Mouse (Mus musculus) liver, embryonic 11.5 days (tissue): ENCODE results near the gene Slf2. TPM values are rescaled to one million over a fixed set of nuclear protein-coding genes. Genes with fewer than 3 reads are reported as not detected.
A peak's percentile ranks its signal among the peaks of the same experiment; 100 is the strongest.

ENCODE experiments used
- ATAC-seq: fragments of 200-750 bp; cut with Nextera tagmentation; replicated peaks from 2 replicates; pipeline ENCODE4 v1.8.0; 2017; ENCODE audit warnings: moderate number of reproducible peaks, mild to moderate bottlenecking, moderate TSS enrichment, moderate library complexity; ENCODE audit not compliant: low FRiP score
- DNase-seq: peaks from one replicate; pipeline ENCODE4 v3.0.0-alpha.2; 2017; ENCODE audit warnings: low spot score
- H3K27ac ChIP-seq: fragments of 300-500 bp; sonication (generic); 2 replicates; pipeline ENCODE4 v1.5.1; 2014; ENCODE audit warnings: mild to moderate bottlenecking, low read depth, low read length, control low read depth
- H3K27me3 ChIP-seq: fragments of 300-500 bp; sonication (generic); replicated peaks from 2 replicates; pipeline ENCODE4 v1.6.1; 2014; ENCODE audit warnings: low read length, mixed read lengths; ENCODE audit not compliant: control insufficient read depth, insufficient read depth
- H3K36me3 ChIP-seq: fragments of 300-500 bp; sonication (generic); 2 replicates; pipeline ENCODE4 v1.6.1; 2014; ENCODE audit warnings: mild to moderate bottlenecking, low read length, moderate library complexity, mixed read lengths; ENCODE audit not compliant: control insufficient read depth, insufficient read depth
- H3K4me1 ChIP-seq: fragments of 300-500 bp; sonication (generic); replicated peaks from 2 replicates; pipeline ENCODE4 v1.6.1; 2014; ENCODE audit warnings: low read length, mixed read lengths; ENCODE audit not compliant: control insufficient read depth, insufficient read depth
- H3K4me2 ChIP-seq: fragments of 300-500 bp; sonication (generic); 2 replicates; pipeline ENCODE4 v1.6.1; 2014; ENCODE audit warnings: mild to moderate bottlenecking, control low read depth, moderate library complexity
- H3K4me3 ChIP-seq: fragments of 300-500 bp; sonication (generic); 2 replicates; pipeline ENCODE4 v1.5.1; 2014; ENCODE audit warnings: low read depth, low read length, control low read depth
- H3K9ac ChIP-seq: fragments of 300-500 bp; sonication (generic); 2 replicates; pipeline ENCODE4 v1.6.1; 2014; ENCODE audit warnings: low read depth, low read length, control low read depth
- H3K9me3 ChIP-seq: fragments of 300-500 bp; sonication (generic); 2 replicates; pipeline ENCODE4 v1.6.1; 2016; ENCODE audit warnings: low read length, inconsistent platforms, mixed read lengths; ENCODE audit not compliant: control insufficient read depth
- WGBS: fragments of 180-500 bp; shearing (Covaris S2); extraction: QIAGEN DNeasy Blood & Tissue Kit; methylation state at CpG from one replicate; pipeline ENCODE4 v1.1.7; 2014; 5-methylcytosine and 5-hydroxymethylcytosine counted together
- polyA plus RNA-seq: library from polyadenylated mRNA; unstranded; fragments of >200 nt; fragmentation: Nextera tagmentation; extraction: Ambion mirVana; gene quantifications from 2 replicates; pipeline ENCODE4 v1.2.1, GENCODE M21; 2014

Slf2 gene
- polyA plus RNA-seq, 1 experiment from 2014 or later, result 49.8 TPM

DNA sequence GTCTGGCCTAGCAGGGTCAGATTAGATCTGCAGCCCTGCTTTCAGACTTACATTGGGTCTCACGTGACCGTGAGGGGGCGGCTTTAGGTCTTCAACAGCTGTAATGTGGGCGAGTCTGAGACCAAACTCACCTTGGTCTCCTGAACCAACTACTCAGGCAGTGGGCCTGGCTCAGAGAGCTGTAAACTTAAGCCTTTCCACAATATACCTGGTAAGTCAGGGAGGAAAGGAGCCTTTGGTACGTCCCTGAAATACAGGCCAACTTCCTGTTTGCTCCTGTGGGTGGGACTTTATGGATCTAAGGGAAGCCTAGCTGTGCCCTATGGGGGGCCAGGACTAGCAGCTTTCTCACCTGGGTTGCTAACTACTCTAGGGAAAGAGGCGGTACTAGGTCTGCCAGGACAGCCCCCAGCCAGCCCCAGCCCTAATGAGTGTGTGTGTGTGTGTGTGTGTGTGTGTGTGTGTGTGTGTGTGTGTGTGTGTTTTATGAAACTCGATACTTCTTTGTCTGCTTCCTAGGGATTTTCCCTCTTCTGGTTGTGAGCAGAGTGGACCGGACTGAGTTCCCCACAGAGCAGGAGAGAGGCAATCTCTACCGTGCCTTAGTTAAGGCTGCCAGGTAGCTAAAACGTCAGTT is 83.5 kb downstream of the Slf2 start, which contains the start of gene Lzts2:
TSS of gene Lzts2 (plus strand) at position 80 of the 637 bp plus-strand sequence.
- WGBS, result 5% methylated on average over 10 of the region's 10 CpGs
- Histone ChIP-seq H3K36me3 (peaks cover 25% of the 10 kb centered on the region), H3K27me3 (no peaks in the 10 kb centered on the region), H3K9me3 (no peaks in the 10 kb centered on the region), H3K27ac (peak within 1 kb of the TSS; percentile 87), H3K4me1 (peaks cover 40% of the 10 kb centered on the region), H3K4me2 (peak within 1 kb of the TSS; percentile 99), H3K9ac (peak within 1 kb of the TSS; percentile 83), H3K4me3 (peak within 1 kb of the TSS; percentile 70)
- ATAC-seq, result peak; percentile 13; the same call in 1 of the 2 replicates
- no peak for DNase-seq

DNA sequence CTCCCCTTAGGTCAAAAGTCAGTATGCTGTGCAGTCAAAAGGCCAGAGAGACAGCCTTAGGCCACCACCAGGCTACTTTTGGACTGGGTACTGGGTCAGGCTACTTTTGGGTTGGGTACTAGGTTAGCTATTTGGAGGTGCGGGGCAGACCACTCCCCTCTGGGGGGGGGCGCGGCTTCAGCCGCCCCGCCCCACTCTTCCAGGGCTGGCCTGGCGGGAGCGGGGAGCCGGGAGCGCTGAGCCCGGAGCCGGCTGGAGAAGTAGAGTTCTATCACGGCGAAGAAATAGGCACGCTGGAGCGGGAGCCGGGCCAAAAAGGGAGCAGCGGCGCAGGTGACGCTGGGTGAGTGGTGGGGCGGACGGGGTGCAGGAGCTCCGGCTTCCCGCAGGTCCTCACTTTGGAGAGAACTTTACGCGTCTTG is 84.0 kb downstream of the Slf2 start:
- peak; percentile 68 for DNase-seq
- Histone ChIP-seq H3K4me1 (peaks cover 41% of the 10 kb centered on the region), H3K9ac (peak overlapping the region; percentile 83), H3K4me3 (peak overlapping the region; percentile 70), H3K9me3 (no peaks in the 10 kb centered on the region), H3K27ac (peak overlapping the region; percentile 87), H3K4me2 (peak overlapping the region; percentile 99), H3K27me3 (no peaks in the 10 kb centered on the region), H3K36me3 (peaks cover 25% of the 10 kb centered on the region)
- under 1% methylated on average over 25 of the region's 25 CpGs for WGBS
- peak; percentile 27 for ATAC-seq

DNA sequence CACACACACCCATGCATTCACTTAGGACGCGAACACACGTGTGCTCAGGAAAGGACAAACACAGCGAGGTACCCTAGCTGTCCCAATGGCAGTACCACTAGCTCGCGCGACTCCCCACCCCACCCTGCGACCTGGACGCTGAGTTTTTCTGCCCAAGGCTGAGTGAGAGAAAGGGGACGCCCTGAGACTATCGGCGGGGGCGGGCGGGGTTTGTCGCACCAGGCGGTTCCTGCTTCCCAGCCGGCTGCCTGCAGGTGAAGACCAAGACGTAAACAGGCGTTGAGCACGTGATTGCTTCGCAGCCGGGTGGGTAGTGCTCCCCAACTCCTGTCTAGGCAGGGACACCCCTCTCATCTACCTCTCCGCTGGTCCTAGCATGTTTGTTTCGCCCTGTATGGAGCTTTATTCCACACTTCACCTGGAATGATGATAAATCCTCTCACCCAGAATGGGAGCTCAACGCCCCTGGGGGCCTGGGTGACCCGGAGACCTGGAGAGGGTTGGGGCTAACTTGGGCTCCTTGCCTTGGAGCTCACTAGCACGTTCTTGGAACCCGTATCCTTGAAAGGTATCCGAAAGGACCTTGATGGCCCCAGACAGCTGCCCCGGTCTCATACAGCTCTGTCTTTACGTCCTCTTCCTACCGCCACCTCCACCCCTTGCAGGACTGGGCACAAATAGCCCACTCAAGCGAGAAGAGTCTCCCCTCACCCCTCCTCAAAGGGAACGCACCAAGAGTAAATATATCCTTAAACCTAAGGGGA is 84.7 kb downstream of the Slf2 start:
- Histone ChIP-seq H3K27ac (peak overlapping the region; percentile 87), H3K4me3 (peak overlapping the region; percentile 70), H3K4me1 (peaks cover 48% of the 10 kb centered on the region), H3K4me2 (peak overlapping the region; percentile 99), H3K9me3 (no peaks in the 10 kb centered on the region), H3K9ac (peak overlapping the region; percentile 83), H3K27me3 (no peaks in the 10 kb centered on the region), H3K36me3 (peaks cover 18% of the 10 kb centered on the region)
- whole genome bisulfite sequencing, result under 1% methylated on average over 34 of the region's 34 CpGs
- peak; percentile 65 for DNase-seq
- peak; percentile 39 for ATAC-seq

DNA sequence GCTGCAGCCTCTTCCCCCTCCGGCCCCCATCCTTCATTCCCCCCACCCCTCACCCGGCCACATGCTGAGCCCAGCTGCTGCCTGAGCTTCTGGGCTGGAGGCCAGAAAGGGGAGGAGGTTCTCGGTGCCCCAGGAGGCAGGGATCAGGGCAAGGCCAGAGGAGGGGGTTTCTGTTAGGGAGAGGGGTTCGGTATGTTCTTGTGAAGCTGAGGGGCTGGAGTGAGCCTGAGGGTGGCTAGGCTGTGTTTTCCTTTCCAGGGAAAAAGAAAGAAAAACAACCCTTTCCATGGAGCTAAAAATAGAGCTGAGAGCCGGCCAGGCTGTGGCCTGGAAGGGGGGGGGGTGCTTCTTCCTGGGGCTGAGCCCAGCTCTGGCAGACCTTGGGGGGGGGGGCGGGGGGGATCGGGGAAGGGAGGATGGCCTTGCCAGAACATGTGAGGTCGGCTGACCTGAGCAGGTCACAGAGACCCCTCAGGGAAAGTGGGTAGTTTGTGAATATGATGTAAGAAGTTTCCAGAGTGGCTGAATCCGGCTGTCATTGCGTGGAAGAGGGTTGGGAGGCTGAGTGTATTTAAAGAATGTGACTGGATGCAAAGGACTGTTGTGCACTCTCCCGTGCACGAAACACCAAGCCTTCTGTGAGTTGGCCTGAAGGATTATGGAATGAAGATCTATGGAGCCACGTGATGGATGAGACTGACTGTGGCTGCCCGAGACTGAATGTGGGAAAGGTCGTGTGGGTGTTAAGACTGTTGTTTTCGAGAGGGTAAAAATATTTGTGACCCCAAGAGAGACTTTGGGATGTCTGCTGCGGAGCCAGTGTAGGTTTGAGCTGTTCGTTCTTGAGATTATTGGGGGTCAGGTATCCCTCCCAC is 85.6 kb downstream of the Slf2 start:
- Histone ChIP-seq H3K4me3 (peak overlapping the region; percentile 70), H3K36me3 (peaks cover 11% of the 10 kb centered on the region), H3K27ac (peak overlapping the region; percentile 87), H3K4me2 (peak overlapping the region; percentile 99), H3K9ac (peak overlapping the region; percentile 83), H3K4me1 (peaks cover 48% of the 10 kb centered on the region), H3K27me3 (no peaks in the 10 kb centered on the region), H3K9me3 (no peaks in the 10 kb centered on the region)
- peak; percentile 70 for DNase-seq
- WGBS, result 4% methylated on average over 18 of the region's 18 CpGs
- no peak for ATAC-seq

DNA sequence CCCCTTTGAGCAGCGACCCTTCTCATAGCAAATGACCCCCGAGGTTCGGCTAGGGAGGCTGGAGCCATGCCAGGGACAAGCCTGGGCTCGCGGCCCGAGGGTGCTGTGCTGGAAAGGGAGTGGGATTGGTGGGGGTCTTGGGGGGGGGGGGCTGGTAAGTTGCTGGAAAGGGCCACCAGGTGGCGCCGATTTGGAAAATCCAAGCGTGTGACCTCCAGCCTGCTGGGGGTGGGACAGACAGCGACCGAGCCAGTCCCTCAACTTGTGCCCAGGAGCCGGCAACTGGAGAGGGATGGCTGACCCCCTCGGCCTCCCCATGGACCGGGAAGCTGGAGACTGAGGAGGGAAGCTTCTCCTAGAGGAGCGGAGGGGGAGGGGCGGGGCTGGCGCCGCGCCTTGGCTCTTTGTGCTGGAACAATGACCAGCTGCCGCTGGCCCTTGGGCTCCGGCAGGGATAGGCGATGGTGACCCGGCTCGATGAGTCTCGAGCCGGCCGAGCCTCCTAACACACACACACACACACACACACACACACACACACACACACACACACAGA is 86.3 kb downstream of the Slf2 start:
- Histone ChIP-seq H3K9ac (peak overlapping the region; percentile 83), H3K4me3 (peak overlapping the region; percentile 70), H3K27me3 (no peaks in the 10 kb centered on the region), H3K4me1 (peaks cover 48% of the 10 kb centered on the region), H3K9me3 (no peaks in the 10 kb centered on the region), H3K27ac (peak overlapping the region; percentile 87), H3K4me2 (peak overlapping the region; percentile 99), H3K36me3 (peaks cover 4% of the 10 kb centered on the region; the same call in 1 of the 2 replicates)
- under 1% methylated on average over 25 of the region's 27 CpGs for WGBS
- ATAC-seq, result 0 out of 2 replicates have a peak, but pooled peaks have one; percentile 37
- DNase-seq, result peak; percentile 80

DNA sequence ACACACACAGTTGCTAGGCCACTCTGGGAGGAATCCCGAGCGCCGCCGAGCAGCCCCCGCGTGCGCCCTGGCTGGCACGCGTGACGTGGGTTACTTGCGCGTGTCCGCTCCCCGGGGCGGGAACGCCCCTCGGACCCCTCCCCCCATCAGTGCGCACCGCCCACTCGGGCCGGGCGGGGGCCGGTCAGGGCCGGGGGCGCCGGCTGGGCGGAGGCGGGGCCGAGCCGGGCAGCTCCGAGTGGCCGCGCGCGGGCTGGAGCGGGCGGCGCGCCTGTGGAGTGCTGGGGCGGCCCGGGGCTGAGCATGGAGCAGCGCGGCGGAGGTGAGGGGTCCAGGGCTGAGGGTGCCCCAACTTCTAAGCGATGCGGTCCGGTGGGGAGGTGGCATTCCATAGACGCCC is 87.0 kb downstream of the Slf2 start:
- ATAC-seq (peak; percentile 61), DNase-seq (peak; percentile 81)
- Histone ChIP-seq H3K36me3 (no peaks in the 10 kb centered on the region), H3K27ac (peak overlapping the region; percentile 87), H3K4me3 (peak overlapping the region; percentile 70), H3K4me2 (peak overlapping the region; percentile 99), H3K4me1 (peaks cover 48% of the 10 kb centered on the region), H3K9me3 (no peaks in the 10 kb centered on the region), H3K9ac (peak overlapping the region; percentile 83), H3K27me3 (no peaks in the 10 kb centered on the region)
- 1% methylated on average over 44 of the region's 48 CpGs for WGBS

DNA sequence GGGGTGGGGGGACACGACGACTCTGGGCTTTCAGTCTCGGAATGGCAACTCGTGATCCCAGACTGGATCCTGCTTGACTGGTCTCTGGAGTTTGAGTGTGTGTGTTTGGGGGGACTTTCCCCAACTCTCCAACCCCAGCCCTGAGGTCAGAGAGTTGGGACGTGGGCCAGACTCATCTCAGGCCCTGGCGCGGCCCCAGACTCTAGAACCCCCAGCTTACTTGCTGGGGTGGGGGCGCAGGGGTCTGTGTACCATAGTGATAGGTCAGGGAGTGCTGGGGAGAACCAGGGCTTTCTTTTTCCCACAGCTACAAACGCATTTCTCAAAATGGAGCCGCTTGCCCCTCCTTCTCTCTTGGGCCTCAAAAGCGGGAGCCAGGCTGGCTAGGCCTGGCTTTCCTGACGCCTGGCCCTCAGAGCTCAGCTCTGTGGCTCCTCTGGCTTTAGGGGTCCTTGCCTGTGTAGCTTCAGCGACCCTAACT is 87.4 kb downstream of the Slf2 start:
- peak overlapping the region; percentile 87 for H3K27ac ChIP-seq
- peak overlapping the region; percentile 83 for H3K9ac ChIP-seq
- WGBS, result 7% methylated on average over 13 of the region's 13 CpGs
- DNase-seq, result no peak
- H3K27me3 ChIP-seq, result no peaks in the 10 kb centered on the region
- peaks cover under 1% of the 10 kb centered on the region; the same call in 1 of the 2 replicates for H3K36me3 ChIP-seq
- H3K4me1 ChIP-seq, result peaks cover 48% of the 10 kb centered on the region
- peak overlapping the region; percentile 99 for H3K4me2 ChIP-seq
- no peak for ATAC-seq
- H3K4me3 ChIP-seq, result peak overlapping the region; percentile 70
- no peaks in the 10 kb centered on the region for H3K9me3 ChIP-seq

DNA sequence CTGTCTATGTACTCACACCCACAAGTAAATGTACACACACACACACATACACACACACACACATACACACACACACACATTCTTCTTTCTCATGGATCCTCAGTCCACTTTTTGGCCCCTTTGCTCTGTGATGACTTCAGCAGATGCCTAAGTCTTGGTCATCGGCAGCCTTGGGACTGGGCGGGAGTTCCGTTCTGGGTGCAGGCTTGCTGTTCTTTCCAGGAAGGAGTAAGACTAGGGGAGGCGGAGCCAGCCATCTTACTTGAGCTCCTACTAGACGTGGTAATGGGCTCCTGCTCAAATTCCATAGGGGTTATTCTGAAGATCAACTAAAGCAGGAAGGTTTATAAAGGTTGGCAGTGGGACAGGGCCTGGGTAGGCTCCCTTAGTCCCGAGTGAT is 89.4 kb downstream of the Slf2 start:
- H3K27ac ChIP-seq, result no peak overlapping the region
- no peak overlapping the region for H3K4me3 ChIP-seq
- no peak for ATAC-seq
- no peak for DNase-seq
- WGBS, result 63% methylated on average over 6 of the region's 6 CpGs
- peak overlapping the region; percentile 12; the same call in 1 of the 2 replicates for H3K4me2 ChIP-seq
- H3K36me3 ChIP-seq, result peaks cover 13% of the 10 kb centered on the region
- no peaks in the 10 kb centered on the region for H3K9me3 ChIP-seq
- peaks cover 33% of the 10 kb centered on the region for H3K4me1 ChIP-seq
- H3K27me3 ChIP-seq, result no peaks in the 10 kb centered on the region
- no peak overlapping the region for H3K9ac ChIP-seq
